Mouse (Mus musculus): ENCODE data around the gene Slc16a6.
A peak's percentile ranks its signal among the peaks of the same experiment; 100 is the strongest.

Gene Slc16a6

DNA sequence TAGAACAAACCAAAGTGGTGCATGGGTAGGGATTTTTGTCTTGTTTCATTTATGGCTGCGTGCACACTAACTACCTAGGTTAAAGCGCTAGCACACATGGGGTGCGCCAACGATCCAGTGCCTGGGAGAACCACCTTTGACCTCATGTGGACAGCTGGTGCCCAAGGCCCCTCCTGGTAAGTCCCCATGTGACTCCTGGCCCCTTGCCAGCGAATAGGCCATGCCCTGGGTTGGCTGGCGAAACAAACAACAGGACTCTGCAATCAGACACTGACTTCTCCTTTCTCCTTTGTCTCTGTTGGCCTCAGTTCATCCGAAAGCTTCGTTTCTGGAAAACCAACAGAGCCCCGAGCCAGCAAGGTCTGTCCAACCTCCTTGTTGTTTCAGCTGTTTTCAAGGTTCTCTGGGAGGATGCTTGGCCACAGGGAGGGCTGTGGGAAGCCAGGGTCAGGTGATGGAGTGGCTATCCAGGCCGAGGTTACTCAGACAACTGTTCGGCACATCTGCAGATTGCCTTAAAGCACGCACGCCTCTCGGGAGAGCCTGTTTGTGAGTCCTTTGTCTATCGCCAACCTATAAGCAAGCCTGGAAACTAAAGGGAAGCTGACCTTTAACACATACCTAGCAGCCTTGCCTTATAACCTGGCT is 12.1 kb upstream of the Slc16a6 start:
- peak; percentile 89 for DNase-seq

GRCm38 (mm10) chr11:109480440-109480839 is 7.0 kb upstream of the Slc16a6 start:
- DNase-seq, result no peak

- DNase-seq, result no peak
These were observed 6.3 kb upstream of the Slc16a6 start for GRCm38 (mm10) chr11:109479575-109480285.

DNA sequence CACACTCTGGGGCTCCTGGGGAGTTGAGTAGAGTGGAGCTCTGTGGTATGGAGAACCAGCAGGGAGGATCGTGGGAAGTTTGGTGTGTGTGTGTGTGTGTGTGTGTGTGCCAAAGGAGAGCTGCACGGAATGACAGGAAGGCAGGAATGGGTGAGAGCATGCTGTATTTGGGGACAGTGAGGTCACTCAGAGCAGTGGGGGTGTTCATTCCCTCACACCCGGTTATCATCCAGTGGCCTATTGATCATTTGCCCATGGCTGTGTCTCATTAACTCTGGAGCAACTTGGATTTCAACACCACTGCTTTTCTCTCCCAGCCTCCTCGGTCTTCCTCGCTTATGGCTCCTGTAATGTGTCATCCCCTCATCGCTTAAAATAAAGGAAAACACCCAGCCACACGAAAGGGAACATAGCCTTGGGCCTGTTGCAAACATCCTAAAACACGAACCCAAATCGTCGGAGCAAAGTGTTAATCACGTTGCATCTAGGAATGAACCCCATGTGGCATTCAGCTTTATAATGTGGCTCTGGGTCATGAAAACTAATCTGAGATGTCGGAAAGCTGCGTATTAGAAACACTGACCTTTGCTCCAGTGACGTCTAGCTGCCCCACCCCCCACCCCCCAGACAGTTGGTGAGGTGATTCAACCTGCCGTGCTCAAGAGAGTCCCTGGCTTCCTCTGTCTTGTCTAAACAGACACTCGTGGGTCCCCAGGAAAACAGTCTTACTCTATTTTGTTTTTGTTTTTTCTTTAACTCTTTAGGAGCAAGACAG is 4.4 kb upstream of the Slc16a6 start:
- no peak for DNase-seq

DNA sequence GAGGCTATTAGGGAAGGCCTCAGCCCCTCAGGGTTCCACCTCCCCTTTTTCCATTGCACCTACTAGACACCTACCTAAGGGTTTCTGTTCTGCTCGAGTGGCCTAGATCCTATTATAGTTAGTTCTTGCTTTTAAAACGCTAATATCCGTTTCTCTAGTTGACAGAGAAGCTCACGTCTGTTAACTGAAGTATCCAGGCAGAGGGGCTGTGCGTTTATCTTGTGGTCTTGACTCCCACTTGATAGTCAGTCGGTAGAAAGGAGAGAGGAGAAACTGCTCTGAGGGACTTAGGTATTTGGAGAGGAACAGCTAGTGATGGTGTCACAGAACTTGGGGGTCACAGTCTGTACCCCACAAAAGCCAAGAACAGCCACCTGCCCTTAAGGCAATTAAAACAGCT is 3.3 kb upstream of the Slc16a6 start:
- DNase-seq, result no peak

GRCm38 (mm10) chr11:109476241-109476640 is 2.8 kb upstream of the Slc16a6 start:
- DNase-seq, result no peak

DNA sequence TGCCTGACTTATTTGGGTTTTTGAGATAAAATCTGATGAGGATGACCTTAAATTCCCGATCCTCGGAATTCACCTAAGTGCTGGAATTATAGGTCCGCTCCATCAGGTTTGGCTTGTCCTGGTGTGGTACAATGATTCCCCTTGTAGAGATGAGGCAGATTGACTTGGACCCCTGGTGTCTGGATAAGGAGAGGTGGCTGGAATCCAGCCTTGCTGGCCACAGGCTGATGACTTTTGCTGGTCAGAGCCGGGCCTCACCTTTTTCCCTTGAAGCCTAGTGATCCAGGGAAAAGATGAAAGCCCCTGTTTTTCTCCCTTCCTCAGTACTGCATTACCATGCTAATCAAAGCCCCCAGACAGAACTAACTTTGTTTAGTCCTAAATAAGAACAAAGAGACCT is 2.3 kb upstream of the Slc16a6 start:
- no peak for DNase-seq

DNA sequence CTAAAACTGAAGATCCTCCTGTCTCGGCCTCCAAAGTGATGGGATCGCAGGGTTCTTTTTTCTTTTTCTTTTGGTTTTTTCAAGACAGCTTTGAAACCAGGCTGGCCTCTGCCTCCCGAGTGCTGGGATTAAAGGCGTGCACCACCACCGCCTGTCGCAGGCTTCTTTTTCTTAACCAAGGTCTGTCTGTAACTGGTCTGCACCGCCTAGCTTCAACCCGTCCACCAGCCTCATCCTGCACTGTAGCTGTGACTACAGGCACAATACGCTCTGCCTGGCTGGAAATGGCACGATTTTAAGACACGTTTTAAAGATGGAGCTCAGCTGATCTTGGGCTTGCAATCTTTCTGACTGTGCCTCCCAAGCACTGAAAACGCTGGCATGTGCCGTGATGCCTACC is 1.4 kb upstream of the Slc16a6 start:
- no peak for DNase-seq

DNA sequence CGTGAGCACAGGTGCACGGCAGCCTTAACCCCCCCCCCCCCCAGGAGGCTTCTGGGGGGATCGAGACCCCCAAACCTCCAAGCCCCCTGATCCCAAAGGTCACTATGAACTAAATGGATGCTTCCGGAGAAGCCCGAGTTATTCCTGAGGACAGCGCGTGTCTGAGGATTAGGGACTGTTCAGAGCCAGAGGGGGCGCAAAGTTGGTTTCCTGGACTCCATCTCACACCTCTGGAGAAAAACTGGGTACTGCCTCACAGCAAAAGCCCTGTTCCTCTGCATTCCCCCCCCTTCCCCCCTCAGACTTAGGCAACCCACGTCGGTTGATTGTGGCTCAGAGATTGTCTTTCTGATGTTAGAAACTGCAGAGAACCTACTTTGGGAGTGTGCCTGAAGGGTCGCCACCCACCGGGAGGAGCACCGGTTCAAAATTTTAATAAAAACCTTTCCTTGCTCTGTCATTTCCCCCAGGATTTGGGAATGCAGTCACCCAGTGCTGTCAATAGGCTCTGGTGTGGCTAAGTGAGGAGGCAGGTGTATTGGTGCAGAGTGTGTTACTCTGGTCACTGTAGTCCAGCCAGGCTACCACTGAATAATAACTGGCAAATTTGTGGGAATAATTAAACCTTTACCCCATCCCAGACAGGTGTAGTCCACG is 816 bp upstream of the Slc16a6 start:
- no peak for DNase-seq

- DNase-seq, result peak; percentile 25
These were observed 602 bp downstream of the Slc16a6 start for GRCm38 (mm10) chr11:109472821-109473170.

- DNase-seq, result no peak
These were observed 1.2 kb downstream of the Slc16a6 start for GRCm38 (mm10) chr11:109472171-109472691.

- DNase-seq, result peak; percentile 35
These were observed 2.2 kb downstream of the Slc16a6 start for GRCm38 (mm10) chr11:109470921-109471861.

GRCm38 (mm10) chr11:109470170-109470569 is 3.2 kb downstream of the Slc16a6 start:
- no peak for DNase-seq

DNA sequence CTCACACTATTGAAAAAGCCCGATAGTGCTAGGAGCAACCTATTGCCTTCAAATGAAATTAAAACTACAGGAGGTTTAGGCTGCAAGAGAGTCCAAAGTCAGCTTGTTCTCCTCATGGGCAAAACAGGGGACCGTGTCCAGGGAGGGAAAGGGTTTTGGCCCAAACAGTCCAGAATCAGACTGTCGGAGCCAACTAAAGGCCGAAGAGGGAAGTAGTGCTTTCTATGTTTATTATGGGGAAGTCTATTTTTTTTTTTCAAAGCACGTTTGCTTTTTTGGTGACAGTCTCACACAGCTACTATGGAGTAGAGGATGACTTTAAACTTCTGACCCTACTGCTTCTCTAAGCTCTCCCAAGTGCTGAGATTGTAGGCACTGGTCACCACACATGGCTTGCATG is 5.3 kb downstream of the Slc16a6 start:
- DNase-seq, result no peak

GRCm38 (mm10) chr11:109466987-109467386 is 6.4 kb downstream of the Slc16a6 start:
- no peak for DNase-seq

GRCm38 (mm10) chr11:109465068-109465467 is 8.3 kb downstream of the Slc16a6 start:
- DNase-seq, result no peak

DNA sequence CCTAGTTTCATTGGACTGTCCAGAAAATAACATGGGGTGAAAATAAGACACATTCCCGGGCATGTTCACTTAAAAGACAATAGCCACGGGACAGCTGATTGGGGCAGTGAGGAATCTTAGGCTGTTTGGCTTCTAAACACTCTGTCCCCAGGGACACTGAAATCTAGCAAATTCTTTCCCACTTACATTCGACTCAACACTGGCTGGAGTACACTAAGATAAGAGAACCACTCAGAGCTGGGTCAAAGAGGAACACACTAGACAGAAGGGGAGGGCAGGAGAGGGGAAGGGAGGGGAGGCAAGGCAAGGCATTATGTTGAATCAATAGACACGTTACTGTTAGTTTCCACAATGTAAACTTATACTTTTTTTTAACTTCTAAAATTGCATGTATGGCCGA is 12.8 kb downstream of the Slc16a6 start:
- no peak for DNase-seq

DNA sequence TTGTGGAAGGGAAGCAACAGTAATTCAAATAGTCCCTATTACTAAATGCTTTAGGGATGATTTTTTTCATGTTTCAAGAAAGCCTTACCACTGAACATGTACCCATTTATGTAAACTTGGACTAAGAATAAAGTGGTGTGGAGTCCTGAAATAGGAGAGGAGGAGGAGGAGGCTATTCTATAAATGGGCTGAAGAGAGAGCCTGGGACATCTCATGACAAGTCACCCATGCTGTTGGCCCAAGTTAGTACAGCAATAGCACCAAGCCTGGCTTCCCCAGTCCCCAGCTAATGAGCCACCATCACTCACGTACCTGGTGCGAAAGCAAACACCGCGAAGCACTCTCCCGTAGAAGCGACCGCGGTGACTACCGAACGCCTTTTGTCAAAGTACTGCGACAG is 15.2 kb downstream of the Slc16a6 start:
- DNase-seq, result no peak

DNA sequence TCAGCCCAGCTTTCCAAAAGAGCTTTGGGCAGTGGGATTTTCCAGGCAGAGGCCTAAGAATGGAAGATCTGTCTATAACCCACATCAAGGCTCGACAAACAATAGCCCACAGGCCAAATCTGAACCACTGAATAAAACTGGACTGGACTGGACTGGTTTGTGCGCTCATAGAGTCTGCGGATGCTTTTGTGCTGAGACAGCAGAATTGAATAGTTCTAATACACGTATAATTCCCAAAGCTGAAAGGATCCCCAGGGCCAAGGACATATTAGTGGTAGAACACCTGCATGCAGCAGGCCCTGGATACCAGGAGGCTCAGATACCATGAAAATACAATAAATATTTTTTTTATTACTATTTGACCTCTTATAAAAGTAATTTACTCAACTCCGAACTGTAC is 17.1 kb downstream of the Slc16a6 start:
- DNase-seq, result no peak

DNA sequence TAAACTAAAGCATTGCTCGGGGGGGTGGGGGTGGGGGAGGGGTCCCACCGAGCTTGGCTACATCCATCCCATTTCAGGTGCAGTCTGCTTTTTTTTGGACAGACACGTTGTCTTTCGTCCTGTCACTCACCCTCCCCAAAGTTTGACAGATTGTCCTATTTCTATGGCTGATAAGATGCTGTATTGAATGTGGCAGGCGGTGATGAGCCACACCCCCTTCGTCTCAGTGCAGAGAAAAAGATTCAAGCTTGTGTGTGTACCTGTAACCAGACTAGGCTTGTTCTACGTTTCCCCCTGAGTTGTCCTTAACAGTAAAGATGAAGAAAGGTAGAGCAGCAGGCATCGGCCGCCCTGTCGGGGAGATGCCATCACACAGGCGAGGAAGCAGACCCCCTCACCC is 22.2 kb downstream of the Slc16a6 start:
- DNase-seq, result no peak

- DNase-seq, result no peak
These were observed 27.9 kb downstream of the Slc16a6 start for GRCm38 (mm10) chr11:109445438-109446035.

- DNase-seq, result no peak
These were observed 28.8 kb downstream of the Slc16a6 start for GRCm38 (mm10) chr11:109444600-109444999.

All from kidney, adult 11 months (tissue).